Mouse (Mus musculus) heart, postnatal 25 days (tissue): ENCODE results near the gene Echs1. TPM values are rescaled to one million over a fixed set of nuclear protein-coding genes. Genes with fewer than 3 reads are reported as not detected.

Source experiments
- DNase-seq: peaks from one replicate; pipeline ENCODE4 v3.0.0; 2022; ENCODE audit warnings: low spot score
- intact Hi-C: fragments of 180-260 bp; cut with DNase I; formaldehyde crosslinking; loops from one replicate; pipeline ENCODE4 v1.15.1; 2025
- total RNA-seq, 2 experiments: library from RNA; stranded (reverse); gene quantifications; 2 replicates each; pipeline ENCODE4 v1.2.3; 2021

The Echs1 gene
- total RNA-seq, 2 experiments from 2014 or later = 441 to 471 TPM

GRCm38 (mm10) chr7:140122765-140123164 is 6.5 kb upstream of the Echs1 start:
- intact Hi-C loops = no loop called here
- no peak for DNase-seq

GRCm38 (mm10) chr7:140121338-140121910 is 5.1 kb upstream of the Echs1 start:
- DNase-seq = no peak
- intact Hi-C loops = no loop called here

GRCm38 (mm10) chr7:140120484-140120883 is 4.2 kb upstream of the Echs1 start:
- DNase-seq = no peak
- intact Hi-C loops = no loop called here

GRCm38 (mm10) chr7:140115583-140116328 is 520 bp downstream of the Echs1 start, which contains the start of gene Paox:
Paox (plus strand) TSS chr7:140115799.
- intact Hi-C loops = loop anchor here (2.0 to 10.0 kb wide), 2 partner anchors 25 to 81 kb away; partner anchors contain the start of genes Tubgcp2 and Zfp511
- DNase-seq = peak; percentile 48

GRCm38 (mm10) chr7:140111943-140112342 is 4.3 kb downstream of the Echs1 start:
- DNase-seq = no peak
- intact Hi-C loops = loop anchor here (10.0 kb wide), 1 partner anchor 77 kb away; the partner anchor contains the start of genes Tubgcp2 and Zfp511

GRCm38 (mm10) chr7:140104009-140104408 is 12.3 kb downstream of the Echs1 start:
- DNase-seq = no peak
- intact Hi-C loops = no loop called here

GRCm38 (mm10) chr7:140101993-140102860 is 14.0 kb downstream of the Echs1 start, which contains the start of gene Fuom:
Fuom (minus strand) TSS chr7:140102441.
- intact Hi-C loops = no loop called here
- peak; percentile 79 for DNase-seq

- DNase-seq = no peak
These were observed 14.8 kb downstream of the Echs1 start for GRCm38 (mm10) chr7:140101498-140101897.

GRCm38 (mm10) chr7:140098466-140098865 is 17.8 kb downstream of the Echs1 start:
- intact Hi-C loops = no loop called here
- DNase-seq = no peak

More at GRCm38 (mm10) chr7:140101498-140101897, 14.8 kb downstream of the Echs1 start:
- intact Hi-C loops = no loop called here

GRCm38 (mm10) chr7:140096055-140096454 is 20.2 kb downstream of the Echs1 start:
- DNase-seq = no peak
- intact Hi-C loops = no loop called here

GRCm38 (mm10) chr7:140095556-140095955 is 20.7 kb downstream of the Echs1 start:
- no peak for DNase-seq
- intact Hi-C loops = no loop called here

GRCm38 (mm10) chr7:140094954-140095353 is 21.3 kb downstream of the Echs1 start:
- DNase-seq = no peak
- intact Hi-C loops = no loop called here

- no peak for DNase-seq
- intact Hi-C loops = no loop called here
These were observed 23.2 kb downstream of the Echs1 start, which contains the start of gene Prap1 for GRCm38 (mm10) chr7:140092924-140093528. Prap1 (plus strand) TSS chr7:140093395.

GRCm38 (mm10) chr7:140090601-140091000 is 25.7 kb downstream of the Echs1 start:
- DNase-seq = no peak
- intact Hi-C loops = no loop called here

GRCm38 (mm10) chr7:140082242-140082678 is 34.0 kb downstream of the Echs1 start, which contains the start of gene Caly:
Caly (minus strand) TSS chr7:140082548.
- intact Hi-C loops = no loop called here
- no peak for DNase-seq

- intact Hi-C loops = no loop called here
- DNase-seq = no peak
These were observed 34.7 kb downstream of the Echs1 start for GRCm38 (mm10) chr7:140081408-140082241.

- peak; percentile 29 for DNase-seq
- intact Hi-C loops = no loop called here
These were observed 35.6 kb downstream of the Echs1 start for GRCm38 (mm10) chr7:140080503-140081156.

- intact Hi-C loops = loop anchor here (1.0 to 10.0 kb wide), 2 partner anchors 63 to 756 kb away; partner anchors contain the start of gene Urah
- DNase-seq = no peak
These were observed 37.6 kb downstream of the Echs1 start for GRCm38 (mm10) chr7:140078711-140079110.
